ENCODE assay signal across 8 mouse cellular contexts in genomic region chr11:102773713-102774611, GRCm38 (mm10). TPM values are rescaled to one million over a fixed set of nuclear protein-coding genes. Genes with fewer than 3 reads are reported as not detected.
A peak's percentile ranks its signal among the peaks of the same experiment; 100 is the strongest.
DNase-seq lines count a peak whose midpoint lies in the region; ATAC-seq and TF ChIP-seq lines count a peak whose summit lies in the region.

No protein-coding gene starts in this region.

- no peak for TF ChIP-seq POLR2A in kidney, adult 2 months (IDR thresholded peaks at IDR 0.05; ENCODE audit: low read depth, low read length)

- peak; percentile 97 for TF ChIP-seq CTCF in kidney, adult 2 months (conservative IDR thresholded peaks at IDR 0.05; ENCODE audit: insufficient read depth, insufficient read length, low read depth, low read length)

- peaks cover 62% of the 10 kb centered on the region for H3K4me1 ChIP-seq in embryonic facial prominence, embryonic 12.5 days
- H3K4me1 ChIP-seq in kidney, adult 2 months (ENCODE audit: control insufficient read depth, insufficient read depth, low read length), result no peaks in the 10 kb centered on the region
- H3K4me1 ChIP-seq in limb, embryonic 12.5 days (replicated peaks), result peaks cover 67% of the 10 kb centered on the region
- H3K4me1 ChIP-seq in midbrain, embryonic 15.5 days, result peaks cover 57% of the 10 kb centered on the region

- H3K9ac ChIP-seq in embryonic facial prominence, embryonic 12.5 days, result peak overlapping the region; percentile 67
- peak overlapping the region; percentile 84 for H3K9ac ChIP-seq in limb, embryonic 12.5 days (replicated peaks)
- peak overlapping the region; percentile 64 for H3K9ac ChIP-seq in midbrain, embryonic 15.5 days

- DNase-seq in 3T3-L1 (ENCODE audit: low read depth, low spot score), result peak; percentile 87
- DNase-seq in adrenal gland, postnatal 36 days, result peak; percentile 87 to 89
- peak; percentile 82 to 93 for DNase-seq in heart, adult 18-20 months
- DNase-seq in kidney, adult 2 months, result peak; percentile 84
- DNase-seq in spleen, postnatal 14 days (ENCODE audit: low spot score in 2 of 2), result peak; percentile 45 to 69

- peak overlapping the region; percentile 59 for H3K4me3 ChIP-seq in embryonic facial prominence, embryonic 12.5 days
- peak overlapping the region; percentile 44 for H3K4me3 ChIP-seq in kidney, adult 2 months (ENCODE audit: insufficient read depth, low read depth, low read length)
- peak overlapping the region; percentile 64 for H3K4me3 ChIP-seq in limb, embryonic 12.5 days (replicated peaks)
- peak overlapping the region; percentile 53 for H3K4me3 ChIP-seq in midbrain, embryonic 15.5 days

- H3K4me2 ChIP-seq in embryonic facial prominence, embryonic 12.5 days (replicated peaks), result peak overlapping the region; percentile 79
- H3K4me2 ChIP-seq in limb, embryonic 12.5 days, result peak overlapping the region; percentile 81
- H3K4me2 ChIP-seq in midbrain, embryonic 15.5 days, result peak overlapping the region; percentile 86

- peaks cover 9% of the 10 kb centered on the region for H3K36me3 ChIP-seq in embryonic facial prominence, embryonic 12.5 days
- H3K36me3 ChIP-seq in kidney, adult 2 months (ENCODE audit: control insufficient read depth, insufficient read depth, low read length), result no peaks in the 10 kb centered on the region
- peaks cover 17% of the 10 kb centered on the region for H3K36me3 ChIP-seq in limb, embryonic 12.5 days
- H3K36me3 ChIP-seq in midbrain, embryonic 15.5 days (replicated peaks), result peaks cover 12% of the 10 kb centered on the region; the same call in 1 of the 2 replicates

- no peaks in the 10 kb centered on the region for H3K9me3 ChIP-seq in embryonic facial prominence, embryonic 12.5 days
- no peaks in the 10 kb centered on the region for H3K9me3 ChIP-seq in limb, embryonic 12.5 days
- no peaks in the 10 kb centered on the region for H3K9me3 ChIP-seq in midbrain, embryonic 15.5 days

- peak overlapping the region; percentile 94 for H3K27ac ChIP-seq in embryonic facial prominence, embryonic 12.5 days
- H3K27ac ChIP-seq in kidney, adult 2 months (ENCODE audit: insufficient read depth, low read depth, low read length), result peak overlapping the region; percentile 26; the same call in 1 of the 2 replicates
- peak overlapping the region; percentile 97 for H3K27ac ChIP-seq in limb, embryonic 12.5 days
- H3K27ac ChIP-seq in midbrain, embryonic 15.5 days, result peak overlapping the region; percentile 92

- WGBS in embryonic facial prominence, embryonic 12.5 days, result under 1% methylated on average over 46 of the region's 46 CpGs
- 1% methylated on average over 46 of the region's 46 CpGs for WGBS in kidney, adult 2 months
- under 1% methylated on average over 46 of the region's 46 CpGs for WGBS in limb, embryonic 12.5 days
- under 1% methylated on average over 46 of the region's 46 CpGs for WGBS in midbrain, embryonic 15.5 days

- peak; percentile 41 for ATAC-seq in embryonic facial prominence, embryonic 12.5 days (ENCODE audit: insufficient number of reproducible peaks, insufficient read depth, low FRiP score, low TSS enrichment)
- ATAC-seq in limb, embryonic 12.5 days (ENCODE audit: insufficient number of reproducible peaks, insufficient read depth, low FRiP score, low TSS enrichment, low read depth), result peak; percentile 17; the same call in 1 of the 2 replicates
- peak; percentile 59 for ATAC-seq in midbrain, embryonic 15.5 days (replicated peaks)

- H3K27me3 ChIP-seq in embryonic facial prominence, embryonic 12.5 days, result 0 out of 2 replicates have a peak, but pooled peaks cover 4% of the 10 kb centered on the region
- no peaks in the 10 kb centered on the region for H3K27me3 ChIP-seq in kidney, adult 2 months (replicated peaks; ENCODE audit: control insufficient read depth, insufficient read depth, low read length)
- H3K27me3 ChIP-seq in limb, embryonic 12.5 days, result 0 out of 2 replicates have a peak, but pooled peaks cover 5% of the 10 kb centered on the region
- H3K27me3 ChIP-seq in midbrain, embryonic 15.5 days (replicated peaks), result no peaks in the 10 kb centered on the region

RNA-seq across cellular contexts. Expression of gene Adam11, which starts 12.7 kb away (rescaled TPM):
- total RNA-seq in adrenal gland, postnatal 36 days (2021), result 1 to 10 TPM; 2.7 to 3.4 TPM
- 23.2 and 25.0 TPM in 2 replicates for polyA plus RNA-seq in embryonic facial prominence, embryonic 12.5 days (2016; fragmentation: Nextera tagmentation; extraction: Ambion mirVana)
- 1 to 10 TPM; 6.6 to 7.5 TPM for total RNA-seq in heart, adult 18-20 months (2021)
- 5.0 and 5.2 TPM in 2 replicates for polyA plus RNA-seq in kidney, adult 2 months (2012; rRNA removed)
- polyA plus RNA-seq in limb, embryonic 12.5 days (2016; fragmentation: Nextera tagmentation; extraction: Ambion mirVana), result 20.9 and 22.2 TPM in 2 replicates
- polyA plus RNA-seq in midbrain, embryonic 15.5 days (2015; fragmentation: Nextera tagmentation; extraction: Ambion mirVana), result 34.4 and 40.4 TPM in 2 replicates

RNA-seq across cellular contexts. Expression of gene Gjc1, which starts 45.5 kb away (rescaled TPM):
- total RNA-seq in adrenal gland, postnatal 36 days (2021), result 10 to 100 TPM; 13.6 to 21.6 TPM
- polyA plus RNA-seq in embryonic facial prominence, embryonic 12.5 days (2016; fragmentation: Nextera tagmentation; extraction: Ambion mirVana), result 103 and 105 TPM in 2 replicates
- 10 to 100 TPM; 17.2 to 18.2 TPM for total RNA-seq in heart, adult 18-20 months (2021)
- 4.9 and 5.1 TPM in 2 replicates for polyA plus RNA-seq in kidney, adult 2 months (2012; rRNA removed)
- polyA plus RNA-seq in limb, embryonic 12.5 days (2016; fragmentation: Nextera tagmentation; extraction: Ambion mirVana), result 117 and 118 TPM in 2 replicates
- polyA plus RNA-seq in midbrain, embryonic 15.5 days (2015; fragmentation: Nextera tagmentation; extraction: Ambion mirVana), result 36.9 TPM in 2 replicates

Comparison
In these comparisons a context has a peak if more than half of its experiments do, and no peak if none do; other contexts are left out.
1. Peak in every context shown above with its lines: DNase-seq, ATAC-seq, H3K4me3 ChIP-seq and H3K27ac ChIP-seq.
2. H3K27ac ChIP-seq: peak in every context shown above with its lines; median percentile 97 in limb, embryonic 12.5 days; 94 in embryonic facial prominence, embryonic 12.5 days; 92 in midbrain, embryonic 15.5 days; 26 in kidney, adult 2 months.